ENCODE assay signal across 23 mouse cellular contexts in genomic region chr2:55390330-55390989, GRCm38 (mm10). TPM values are rescaled to one million over a fixed set of nuclear protein-coding genes. Genes with fewer than 3 reads are reported as not detected.
A peak's percentile ranks its signal among the peaks of the same experiment; 100 is the strongest.
DNase-seq lines count a peak whose midpoint lies in the region; ATAC-seq lines count a peak whose summit lies in the region.
"Had no signal": no experiment of that assay in that cellular context is flagged by ENCODE, and none has a peak within 500 bp of the region (broad histone marks: within the 10 kb centered on the region; RNA-seq: fewer than 3 reads in every experiment).

No protein-coding gene starts in this region.

- no peaks in the 10 kb centered on the region for H3K9me3 ChIP-seq in hindbrain, embryonic 13.5 days
- H3K9me3 ChIP-seq in hindbrain, embryonic 16.5 days (ENCODE audit: control insufficient read depth, low read length), result no peaks in the 10 kb centered on the region
- no peaks in the 10 kb centered on the region for H3K9me3 ChIP-seq in forebrain, embryonic 10.5 days
- H3K9me3 ChIP-seq: embryonic facial prominence, embryonic 15.5 days; G1E; heart, embryonic 12.5 days; hindbrain, embryonic 15.5 days had no signal

- no peak overlapping the region for H3K4me2 ChIP-seq in hindbrain, embryonic 13.5 days
- no peak overlapping the region for H3K4me2 ChIP-seq in hindbrain, embryonic 16.5 days (ENCODE audit: low read length)
- H3K4me2 ChIP-seq: embryonic facial prominence, embryonic 15.5 days; heart, embryonic 12.5 days; hindbrain, embryonic 15.5 days had no signal

- no peak overlapping the region for H3K9ac ChIP-seq in hindbrain, embryonic 13.5 days
- no peak overlapping the region for H3K9ac ChIP-seq in hindbrain, embryonic 16.5 days (ENCODE audit: low read depth, low read length)
- H3K9ac ChIP-seq: embryonic facial prominence, embryonic 15.5 days; forebrain, postnatal 0 days; heart, embryonic 12.5 days; hindbrain, embryonic 15.5 days had no signal

- no peaks in the 10 kb centered on the region for H3K36me3 ChIP-seq in hindbrain, embryonic 13.5 days
- H3K36me3 ChIP-seq in hindbrain, embryonic 16.5 days (ENCODE audit: control insufficient read depth, insufficient read depth, low read length), result no peaks in the 10 kb centered on the region
- no peaks in the 10 kb centered on the region for H3K36me3 ChIP-seq in forebrain, embryonic 10.5 days (replicated peaks)
- H3K36me3 ChIP-seq: embryonic facial prominence, embryonic 15.5 days; G1E; heart, embryonic 12.5 days; hindbrain, embryonic 15.5 days had no signal

- H3K4me1 ChIP-seq in hindbrain, embryonic 13.5 days (replicated peaks), result peaks cover 5% of the 10 kb centered on the region; the same call in 1 of the 2 replicates
- H3K4me1 ChIP-seq in hindbrain, embryonic 16.5 days (ENCODE audit: control insufficient read depth, insufficient read depth, low read depth, low read length), result no peaks in the 10 kb centered on the region
- no peaks in the 10 kb centered on the region for H3K4me1 ChIP-seq in forebrain, embryonic 10.5 days
- H3K4me1 ChIP-seq: embryonic facial prominence, embryonic 15.5 days; heart, embryonic 12.5 days; hindbrain, embryonic 15.5 days had no signal

- no peak overlapping the region for H3K4me3 ChIP-seq in hindbrain, embryonic 13.5 days
- no peak overlapping the region for H3K4me3 ChIP-seq in hindbrain, embryonic 16.5 days (ENCODE audit: low read length)
- H3K4me3 ChIP-seq in forebrain, embryonic 10.5 days, result no peak overlapping the region
- H3K4me3 ChIP-seq: embryonic facial prominence, embryonic 15.5 days; erythroblast, embryonic 14.5 days; heart, embryonic 12.5 days; hindbrain, embryonic 15.5 days had no signal

- intact Hi-C loops in gastrocnemius, postnatal 36 days (cut with DNase I), result no loop called here

- no peak for ATAC-seq in hindbrain, embryonic 13.5 days (ENCODE audit: low FRiP score)
- ATAC-seq in hindbrain, embryonic 16.5 days, result no peak
- ATAC-seq: CD4-positive, CD25-positive, alpha-beta regulatory T cell, adult 4 months; forebrain, postnatal 0 days had no signal

- H3K27ac ChIP-seq in hindbrain, embryonic 13.5 days, result peak overlapping the region; percentile 40; the same call in 1 of the 2 replicates
- no peak overlapping the region for H3K27ac ChIP-seq in hindbrain, embryonic 16.5 days (ENCODE audit: low read depth, low read length)
- no peak overlapping the region for H3K27ac ChIP-seq in forebrain, embryonic 10.5 days
- H3K27ac ChIP-seq: embryonic facial prominence, embryonic 15.5 days; hindbrain, embryonic 15.5 days had no signal

- peak; percentile 5 to 7 for DNase-seq in cerebellum, postnatal 10 days
- DNase-seq in cerebellum, adult 11 months, result no peak
- DNase-seq in retina, postnatal 1 day, result peak; percentile 6
- DNase-seq in retina, embryonic 14.5 days (ENCODE audit: low spot score), result no peak
- no peak for DNase-seq in gastrocnemius, postnatal 36 days
- no peak for DNase-seq in forebrain, embryonic 10.5 days (ENCODE audit: extremely low spot score, low spot score)
- DNase-seq: adrenal gland, postnatal 10 days; B cell, adult 2 months; cerebellum, adult 2 months; cerebellum, postnatal 14 days; embryo, embryonic 11 days; forebrain, postnatal 0 days; gastrocnemius, postnatal 14 days had no signal

- 63% methylated on average over 3 of the region's 3 CpGs for WGBS in hindbrain, embryonic 13.5 days
- 67% methylated on average over 3 of the region's 3 CpGs for WGBS in hindbrain, embryonic 16.5 days
- WGBS in forebrain, embryonic 10.5 days, result 59% methylated on average over 3 of the region's 3 CpGs

- H3K27me3 ChIP-seq in hindbrain, embryonic 13.5 days, result no peaks in the 10 kb centered on the region
- no peaks in the 10 kb centered on the region for H3K27me3 ChIP-seq in hindbrain, embryonic 16.5 days (replicated peaks; ENCODE audit: control insufficient read depth, insufficient read depth, low read length)
- H3K27me3 ChIP-seq in forebrain, embryonic 10.5 days (ENCODE audit: poor library complexity, severe bottlenecking), result no peaks in the 10 kb centered on the region
- H3K27me3 ChIP-seq: embryonic facial prominence, embryonic 15.5 days; heart, embryonic 12.5 days; hindbrain, embryonic 15.5 days had no signal

RNA-seq across cellular contexts. Expression of gene Kcnj3, which starts 45.3 kb away (rescaled TPM):
- 3.9 and 5.1 TPM in 2 replicates for polyA plus RNA-seq in hindbrain, embryonic 13.5 days (2015; fragmentation: Nextera tagmentation; extraction: Ambion mirVana)
- 6.4 and 6.8 TPM in 2 replicates for polyA plus RNA-seq in hindbrain, embryonic 16.5 days (2015; fragmentation: Nextera tagmentation; extraction: Ambion mirVana)
- total RNA-seq in gastrocnemius, postnatal 36 days (2021), result under 1 TPM; 0.18 to 0.37 TPM
- 0.20 and 0.41 TPM in 2 replicates for polyA plus RNA-seq in forebrain, embryonic 10.5 days (2016; fragmentation: Nextera tagmentation; extraction: Ambion mirVana)
- total RNA-seq: common myeloid progenitor, adult 5-6 weeks; granulocyte monocyte progenitor cell, adult 5-6 weeks had no signal
- polyA plus RNA-seq: CD4-positive, CD25-positive, alpha-beta regulatory T cell, adult 4 months; G1E had no signal

Comparison
In these comparisons a context has a peak if more than half of its experiments do, and no peak if none do; other contexts are left out.
1. DNase-seq: peak in cerebellum, postnatal 10 days (2 of 2) and retina, postnatal 1 day (single experiment); none in cerebellum, adult 11 months (single experiment), retina, embryonic 14.5 days (single experiment), gastrocnemius, postnatal 36 days (0 of 2) and forebrain, embryonic 10.5 days (single experiment).